Mouse (Mus musculus): ENCODE measurements at regions not wholly inside any gene's neighbourhood (a gene's known extent, or its start where the extent isn't known, plus 50 kb on each side); places are given as distances from the start of the nearest gene placed in this dataset.

DNA sequence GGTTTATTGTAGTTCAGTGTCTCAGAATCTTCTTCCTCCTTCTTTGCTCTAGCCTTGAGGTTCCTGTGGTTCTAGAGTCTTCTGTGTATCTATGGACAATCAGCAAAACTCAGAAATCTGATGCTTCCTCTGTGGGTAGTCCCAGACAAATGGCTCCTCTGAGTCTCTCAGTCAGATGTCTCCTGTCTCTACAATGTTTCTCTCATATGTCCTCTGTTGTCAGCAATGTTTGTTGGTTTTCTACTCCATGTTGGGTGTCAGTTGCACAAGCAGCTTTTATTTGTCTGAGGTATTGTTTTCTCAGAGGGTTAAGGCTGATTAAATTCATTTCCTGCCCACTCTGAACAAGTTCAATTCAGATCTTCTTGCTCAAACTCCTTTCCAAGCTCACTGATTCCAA, 575.8 kb downstream of the Slitrk6 start:
- H3K4me1 ChIP-seq (replicated peaks; ENCODE audit: low read depth, low read length): no peaks in the 10 kb centered on the region
- H3K9me3 ChIP-seq (ENCODE audit: low read length): no peaks in the 10 kb centered on the region
- H3K27me3 ChIP-seq (ENCODE audit: insufficient read depth, low read length): no peaks in the 10 kb centered on the region
- TF ChIP-seq NANOG (IDR thresholded peaks at IDR 0.05; ENCODE audit: borderline replicate concordance, low read length) (no peak), CTCF (conservative IDR thresholded peaks at IDR 0.05; ENCODE audit: low read length) (no peak), POU5F1 (IDR thresholded peaks at IDR 0.05; ENCODE audit: borderline replicate concordance, low read length) (no peak)
- H3K4me3 ChIP-seq (replicated peaks; ENCODE audit: low read length): no peak overlapping the region
- H3K36me3 ChIP-seq (ENCODE audit: insufficient read depth, low read length): no peaks in the 10 kb centered on the region

DNA sequence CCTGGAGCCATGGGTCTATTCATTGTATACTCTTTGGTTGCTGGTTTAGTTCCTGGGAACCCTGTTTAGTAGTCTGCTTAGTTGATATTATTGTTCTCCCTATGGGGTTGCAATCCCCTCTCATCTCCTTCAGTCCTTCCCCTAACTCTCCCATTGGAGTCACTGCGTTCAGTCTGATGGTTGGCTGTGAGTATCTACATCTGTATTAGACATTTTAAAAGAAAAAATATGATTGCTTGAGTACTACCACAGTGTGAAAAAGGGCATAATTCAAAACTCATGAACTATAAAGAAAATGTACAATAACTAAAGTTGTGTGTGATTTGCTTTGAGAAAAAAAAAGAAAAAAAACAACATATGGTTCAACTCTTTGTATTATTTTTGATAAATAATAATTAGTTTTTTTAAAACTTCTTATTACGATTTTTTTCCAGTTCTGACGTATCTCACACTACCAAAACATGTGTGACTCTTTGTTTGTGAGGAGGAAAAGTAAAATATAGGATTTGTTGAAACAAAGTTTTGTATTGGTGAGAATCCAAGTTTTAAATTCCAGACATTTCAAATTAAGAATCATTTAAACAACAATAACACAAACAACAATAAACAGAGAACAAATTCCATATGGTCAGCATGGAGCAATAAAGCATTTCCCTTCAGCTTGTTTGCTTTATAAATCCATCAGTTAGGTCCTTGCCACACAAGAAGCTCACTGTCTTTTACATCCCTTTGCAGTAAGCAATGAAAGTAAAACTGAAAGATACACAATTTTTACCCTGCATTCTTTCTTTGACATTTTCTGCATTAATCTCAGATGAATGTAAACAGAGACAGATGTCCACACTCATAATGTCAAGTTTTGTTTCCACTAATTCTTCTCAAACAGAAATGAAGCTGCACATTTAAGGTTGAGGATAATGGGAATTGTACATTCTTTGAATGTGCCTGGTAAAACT, 583.5 kb downstream of the Slitrk6 start:
- TF ChIP-seq CTCF (conservative IDR thresholded peaks at IDR 0.05; ENCODE audit: low read length): no peak
- no peak for TF ChIP-seq NANOG (IDR thresholded peaks at IDR 0.05; ENCODE audit: borderline replicate concordance, low read length)
- no peak for TF ChIP-seq POU5F1 (IDR thresholded peaks at IDR 0.05; ENCODE audit: borderline replicate concordance, low read length)
- H3K4me3 ChIP-seq (replicated peaks; ENCODE audit: low read length): no peak overlapping the region
- H3K36me3 ChIP-seq (ENCODE audit: insufficient read depth, low read length): no peaks in the 10 kb centered on the region
- H3K4me1 ChIP-seq (replicated peaks; ENCODE audit: low read depth, low read length): no peaks in the 10 kb centered on the region
- no peaks in the 10 kb centered on the region for H3K27me3 ChIP-seq (ENCODE audit: insufficient read depth, low read length)
- H3K9me3 ChIP-seq (ENCODE audit: low read length): no peaks in the 10 kb centered on the region

DNA sequence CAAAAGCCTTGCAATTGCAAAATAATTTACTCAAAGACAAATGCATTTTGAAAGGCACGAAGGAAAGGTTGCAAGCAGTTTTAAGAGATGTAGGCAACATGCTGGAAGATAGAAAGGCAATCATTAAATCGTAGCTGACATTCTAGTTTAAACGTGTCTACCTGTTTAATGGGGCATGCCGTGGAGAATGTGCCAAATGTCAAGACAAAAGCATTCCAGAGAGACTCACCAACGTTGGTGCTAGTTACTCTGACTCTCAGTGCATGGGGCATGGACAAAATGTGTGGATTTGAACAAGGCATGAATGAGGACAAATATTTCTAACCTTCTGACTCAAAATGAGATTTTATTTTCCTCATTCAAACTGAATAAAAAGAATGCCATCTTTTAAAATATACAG, 586.3 kb downstream of the Slitrk6 start:
- Histone ChIP-seq H3K4me3 (replicated peaks; ENCODE audit: low read length) (no peak overlapping the region), H3K27me3 (ENCODE audit: insufficient read depth, low read length) (no peaks in the 10 kb centered on the region), H3K4me1 (replicated peaks; ENCODE audit: low read depth, low read length) (no peaks in the 10 kb centered on the region), H3K9me3 (ENCODE audit: low read length) (no peaks in the 10 kb centered on the region), H3K36me3 (ENCODE audit: insufficient read depth, low read length) (no peaks in the 10 kb centered on the region)
- TF ChIP-seq NANOG (IDR thresholded peaks at IDR 0.05; ENCODE audit: borderline replicate concordance, low read length): no peak
- no peak for TF ChIP-seq POU5F1 (IDR thresholded peaks at IDR 0.05; ENCODE audit: borderline replicate concordance, low read length)
- no peak for TF ChIP-seq CTCF (conservative IDR thresholded peaks at IDR 0.05; ENCODE audit: low read length)

DNA sequence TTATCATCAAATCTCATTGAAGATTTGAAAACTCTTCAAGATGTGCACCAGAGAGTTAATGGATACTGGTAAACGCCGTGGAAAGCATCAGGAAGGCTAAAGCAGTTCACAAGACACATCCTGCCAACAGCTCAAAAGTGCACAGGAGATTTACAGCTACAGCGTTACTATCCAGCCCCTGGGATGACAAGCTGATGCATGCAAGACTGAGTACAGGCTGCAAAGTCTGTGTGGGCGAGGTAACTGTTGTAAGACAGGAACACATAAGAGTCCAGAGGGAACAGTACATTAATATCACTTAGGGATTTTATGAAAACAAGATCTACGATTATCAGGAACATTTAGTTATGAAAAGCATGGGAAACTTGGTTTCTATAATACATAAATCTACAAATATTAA, 626.7 kb downstream of the Slitrk6 start:
- TF ChIP-seq POU5F1 (IDR thresholded peaks at IDR 0.05; ENCODE audit: borderline replicate concordance, low read length): no peak
- no peak for TF ChIP-seq CTCF (conservative IDR thresholded peaks at IDR 0.05; ENCODE audit: low read length)
- TF ChIP-seq NANOG (IDR thresholded peaks at IDR 0.05; ENCODE audit: borderline replicate concordance, low read length): no peak
- Histone ChIP-seq H3K27me3 (ENCODE audit: insufficient read depth, low read length) (no peaks in the 10 kb centered on the region), H3K9me3 (ENCODE audit: low read length) (no peaks in the 10 kb centered on the region), H3K36me3 (ENCODE audit: insufficient read depth, low read length) (no peaks in the 10 kb centered on the region), H3K4me3 (replicated peaks; ENCODE audit: low read length) (no peak overlapping the region), H3K4me1 (replicated peaks; ENCODE audit: low read depth, low read length) (no peaks in the 10 kb centered on the region)

DNA sequence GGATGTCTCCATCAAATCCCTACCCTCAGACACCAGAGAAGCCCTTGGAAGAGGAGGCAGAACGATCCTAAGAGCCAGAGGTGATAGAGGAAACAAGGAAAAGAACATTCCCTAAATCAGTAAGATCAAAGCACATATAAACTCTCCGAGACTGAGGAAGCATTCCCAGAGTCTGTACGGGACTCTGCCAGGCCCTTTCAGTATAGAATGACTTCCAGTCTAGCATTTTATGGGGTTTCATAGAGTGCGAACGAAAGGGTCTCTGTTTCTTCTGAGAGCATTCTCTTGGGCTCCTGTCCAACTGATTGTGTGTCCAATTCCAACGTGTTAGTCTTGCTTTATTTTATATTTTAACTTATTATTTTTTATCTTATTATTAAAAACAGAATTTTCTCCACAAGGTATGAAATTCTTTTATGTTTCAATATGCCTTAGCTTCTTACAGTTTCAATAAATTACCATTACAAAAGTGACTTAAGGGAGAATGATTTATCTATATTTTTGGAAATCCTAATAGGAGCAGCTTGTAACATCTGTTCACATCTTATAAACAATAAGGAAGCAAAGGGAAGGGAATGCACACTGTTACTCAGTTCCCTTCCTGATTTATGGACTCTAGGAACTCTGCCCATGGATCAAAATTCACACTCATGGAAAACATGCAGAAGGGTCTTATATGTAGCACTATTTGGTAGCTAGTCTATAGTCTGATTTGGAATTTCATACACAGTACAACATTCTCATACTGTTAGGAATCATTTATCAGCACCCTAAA, 628.8 kb downstream of the Slitrk6 start:
- H3K4me1 ChIP-seq (replicated peaks; ENCODE audit: low read depth, low read length): no peaks in the 10 kb centered on the region
- H3K36me3 ChIP-seq (ENCODE audit: insufficient read depth, low read length): no peaks in the 10 kb centered on the region
- no peak for TF ChIP-seq CTCF (conservative IDR thresholded peaks at IDR 0.05; ENCODE audit: low read length)
- no peak for TF ChIP-seq POU5F1 (IDR thresholded peaks at IDR 0.05; ENCODE audit: borderline replicate concordance, low read length)
- TF ChIP-seq NANOG (IDR thresholded peaks at IDR 0.05; ENCODE audit: borderline replicate concordance, low read length): no peak
- no peak overlapping the region for H3K4me3 ChIP-seq (replicated peaks; ENCODE audit: low read length)
- no peaks in the 10 kb centered on the region for H3K27me3 ChIP-seq (ENCODE audit: insufficient read depth, low read length)
- H3K9me3 ChIP-seq (ENCODE audit: low read length): no peaks in the 10 kb centered on the region

DNA sequence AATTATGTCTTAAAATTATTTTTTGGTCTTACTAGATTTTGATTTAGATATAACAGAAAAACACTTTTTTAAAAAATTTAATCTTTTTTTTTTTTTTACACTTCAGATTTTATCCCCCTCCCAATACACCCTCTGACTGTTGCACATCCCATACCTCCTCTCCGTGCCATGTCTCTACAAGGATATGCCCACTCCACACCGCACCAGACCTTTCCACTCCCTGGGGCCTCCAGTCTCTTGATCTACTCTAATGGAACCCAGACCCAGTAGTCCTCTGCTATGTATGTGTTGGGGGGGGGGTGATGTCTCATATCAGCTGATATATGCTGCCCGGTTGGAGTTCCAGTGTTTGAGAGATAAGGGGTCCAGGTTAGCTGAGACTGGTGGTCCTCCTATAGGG, 632.2 kb downstream of the Slitrk6 start:
- Histone ChIP-seq H3K4me1 (replicated peaks; ENCODE audit: low read depth, low read length) (no peaks in the 10 kb centered on the region), H3K27me3 (ENCODE audit: insufficient read depth, low read length) (no peaks in the 10 kb centered on the region)

DNA sequence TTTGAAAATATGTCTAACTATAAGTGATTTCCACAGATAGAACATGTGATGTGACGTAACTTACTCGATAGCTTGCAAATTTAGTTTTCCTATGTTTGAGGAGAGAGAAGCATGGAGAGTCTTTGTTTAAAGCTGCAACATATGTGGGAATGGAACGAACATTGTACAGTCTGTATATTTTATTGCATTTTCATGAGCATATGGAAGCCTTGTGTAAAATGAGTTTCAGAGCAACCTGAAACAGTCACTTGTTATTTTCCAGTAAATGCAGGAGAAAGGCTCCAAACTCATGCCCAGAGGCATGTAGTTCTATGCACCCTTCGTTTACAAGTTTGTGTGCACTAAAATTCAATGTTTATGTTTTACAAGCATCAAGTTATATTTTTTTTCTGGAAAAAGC, 639.4 kb downstream of the Slitrk6 start:
- Histone ChIP-seq H3K9me3 (ENCODE audit: low read length) (no peaks in the 10 kb centered on the region), H3K36me3 (ENCODE audit: insufficient read depth, low read length) (no peaks in the 10 kb centered on the region), H3K27me3 (ENCODE audit: insufficient read depth, low read length) (no peaks in the 10 kb centered on the region), H3K4me3 (replicated peaks; ENCODE audit: low read length) (no peak overlapping the region), H3K4me1 (replicated peaks; ENCODE audit: low read depth, low read length) (no peaks in the 10 kb centered on the region)
- TF ChIP-seq CTCF (conservative IDR thresholded peaks at IDR 0.05; ENCODE audit: low read length): no peak
- TF ChIP-seq POU5F1 (IDR thresholded peaks at IDR 0.05; ENCODE audit: borderline replicate concordance, low read length): no peak
- TF ChIP-seq NANOG (IDR thresholded peaks at IDR 0.05; ENCODE audit: borderline replicate concordance, low read length): no peak

More for the DNA sequence above, 632.2 kb downstream of the Slitrk6 start:
- no peak for TF ChIP-seq NANOG (IDR thresholded peaks at IDR 0.05; ENCODE audit: borderline replicate concordance, low read length)
- TF ChIP-seq CTCF (conservative IDR thresholded peaks at IDR 0.05; ENCODE audit: low read length): no peak
- TF ChIP-seq POU5F1 (IDR thresholded peaks at IDR 0.05; ENCODE audit: borderline replicate concordance, low read length): no peak
- no peaks in the 10 kb centered on the region for H3K9me3 ChIP-seq (ENCODE audit: low read length)
- H3K4me3 ChIP-seq (replicated peaks; ENCODE audit: low read length): no peak overlapping the region
- no peaks in the 10 kb centered on the region for H3K36me3 ChIP-seq (ENCODE audit: insufficient read depth, low read length)

DNA sequence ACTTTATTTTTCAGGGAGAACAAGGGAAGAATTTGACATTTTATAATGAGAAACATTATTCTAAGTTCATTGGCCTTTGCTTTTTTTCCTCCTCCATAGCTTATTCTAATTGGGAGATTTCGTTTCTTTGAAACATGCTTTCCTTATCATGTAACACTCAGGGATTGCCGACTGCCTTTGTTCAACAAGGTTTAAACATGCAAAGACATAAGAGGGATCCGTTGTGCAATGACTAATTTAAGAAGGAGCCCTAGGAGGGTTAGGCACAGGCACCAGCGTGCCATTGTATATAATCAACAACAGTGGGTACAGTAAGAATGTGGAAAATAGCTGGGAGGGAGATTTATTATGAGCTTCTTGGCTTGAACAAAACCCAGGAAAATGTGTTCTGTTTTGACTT, 654.1 kb downstream of the Slitrk6 start:
- Histone ChIP-seq H3K27me3 (ENCODE audit: insufficient read depth, low read length) (no peaks in the 10 kb centered on the region), H3K4me1 (replicated peaks; ENCODE audit: low read depth, low read length) (no peaks in the 10 kb centered on the region), H3K36me3 (ENCODE audit: insufficient read depth, low read length) (no peaks in the 10 kb centered on the region), H3K4me3 (replicated peaks; ENCODE audit: low read length) (no peak overlapping the region), H3K9me3 (ENCODE audit: low read length) (no peaks in the 10 kb centered on the region)
- TF ChIP-seq CTCF (conservative IDR thresholded peaks at IDR 0.05; ENCODE audit: low read length) (no peak), NANOG (IDR thresholded peaks at IDR 0.05; ENCODE audit: borderline replicate concordance, low read length) (no peak), POU5F1 (IDR thresholded peaks at IDR 0.05; ENCODE audit: borderline replicate concordance, low read length) (no peak)

All from E14TG2a.4 (cell line).